Mouse (Mus musculus): ENCODE data around the gene Tmem143.

DNA sequence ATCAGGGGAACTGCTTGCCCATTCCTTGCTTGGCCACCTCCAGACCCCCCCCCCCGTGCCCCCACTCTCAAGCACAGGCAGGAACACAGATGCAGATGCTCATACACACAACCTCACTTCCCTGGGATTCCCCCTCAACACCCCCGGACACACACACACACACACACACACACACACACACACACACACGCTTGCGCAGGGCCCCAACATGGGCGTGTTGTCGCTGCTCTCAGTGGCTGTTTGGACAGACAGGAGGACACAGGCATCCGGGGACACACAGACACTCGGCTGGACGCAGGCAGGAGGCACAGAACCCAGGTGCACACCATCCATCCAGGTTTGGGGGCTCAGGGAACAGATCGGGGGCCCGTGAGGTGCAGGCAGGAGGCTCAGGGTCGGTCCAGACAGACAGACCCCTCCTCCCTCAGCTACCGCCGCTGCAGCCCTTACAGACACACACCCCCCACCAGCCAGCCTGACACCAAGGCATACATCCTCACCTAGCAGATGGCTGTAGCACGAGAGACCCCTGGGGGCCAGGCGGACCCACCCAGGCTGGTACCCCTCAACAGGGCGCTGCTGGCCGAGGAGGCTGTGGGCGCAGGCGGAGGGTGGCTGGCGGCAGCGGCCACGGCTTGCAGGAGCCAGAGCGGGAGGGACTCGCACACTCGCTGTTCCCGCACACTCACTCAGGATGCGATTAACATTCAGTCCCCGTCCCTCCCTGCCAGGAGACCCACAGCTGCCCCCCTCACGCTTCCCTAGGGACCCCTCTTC, 26.3 kb upstream of the Tmem143 start:
- TF ChIP-seq POLR2A (IDR thresholded peaks at IDR 0.05; ENCODE audit: borderline replicate concordance, extremely low read depth, low read depth, low read length) (no peak), CTCF (IDR thresholded peaks at IDR 0.05; ENCODE audit: insufficient read depth, low read length) (no peak)

Data from lung, adult 2 months (tissue).